Mouse (Mus musculus): Measurements from ENCODE around the gene Gpc3. TPM values are rescaled to one million over a fixed set of nuclear protein-coding genes. Genes with fewer than 3 reads are reported as not detected.

Gpc3 gene
- polyA plus RNA-seq, 1 experiment from 2014 or later: 372 TPM

DNA sequence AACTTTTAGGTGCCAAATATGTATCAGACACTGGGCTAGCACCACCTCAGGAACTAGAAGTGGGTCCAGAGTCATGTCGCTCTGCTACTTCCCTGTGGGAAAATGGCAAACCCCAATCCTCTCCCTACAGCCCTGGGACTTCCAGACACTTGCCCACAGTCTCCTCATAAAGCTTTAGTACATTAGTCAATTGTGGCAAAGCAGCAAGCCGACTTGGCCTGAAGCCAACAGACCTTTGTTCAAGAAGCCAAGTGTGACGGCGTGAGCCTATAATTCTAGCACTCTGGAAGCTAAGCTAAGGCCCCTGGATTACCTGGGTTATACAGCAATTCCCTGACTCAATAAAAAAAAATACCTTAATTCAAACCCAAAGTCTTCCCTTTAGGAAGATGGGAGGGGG is 80.7 kb downstream of the Gpc3 start:
- Histone ChIP-seq H3K9me3 (replicated peaks; ENCODE audit: control insufficient read depth, low read length) (no peaks in the 10 kb centered on the region), H3K4me3 (ENCODE audit: low read length) (no peak overlapping the region), H3K27me3 (ENCODE audit: control insufficient read depth, insufficient read depth, low read length) (no peaks in the 10 kb centered on the region), H3K9ac (ENCODE audit: low read length) (no peak overlapping the region), H3K27ac (ENCODE audit: low read length) (no peak overlapping the region), H3K4me1 (ENCODE audit: control insufficient read depth, insufficient read depth, low read length) (no peaks in the 10 kb centered on the region), H3K36me3 (ENCODE audit: control insufficient read depth, insufficient read depth) (no peaks in the 10 kb centered on the region), H3K4me2 (ENCODE audit: low read depth, low read length) (no peak overlapping the region)
- no peak for ATAC-seq (replicated peaks; ENCODE audit: extremely low read depth, insufficient read depth, low FRiP score)
- 55% methylated on average over 4 of the region's 4 CpGs for WGBS

DNA sequence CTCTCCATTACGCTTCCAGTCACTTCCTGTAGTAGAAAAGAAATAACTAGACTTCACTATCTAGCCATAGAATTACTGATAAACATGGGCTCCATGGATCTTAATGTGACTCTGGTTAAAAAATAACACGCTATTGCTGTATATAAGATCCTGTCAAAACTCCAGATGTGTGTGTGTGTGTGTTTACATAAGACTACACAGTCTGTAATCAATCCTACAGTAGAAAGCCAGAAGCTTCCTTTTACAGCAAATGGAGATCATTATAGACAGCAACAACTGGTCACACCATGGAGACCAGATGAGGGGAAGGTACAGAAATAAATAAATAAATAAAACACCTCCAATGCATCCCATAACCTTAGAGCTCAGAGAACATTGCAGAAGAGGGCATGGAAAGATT is 81.6 kb downstream of the Gpc3 start:
- Histone ChIP-seq H3K9ac (ENCODE audit: low read length) (no peak overlapping the region), H3K27ac (ENCODE audit: low read length) (no peak overlapping the region), H3K4me1 (ENCODE audit: control insufficient read depth, insufficient read depth, low read length) (no peaks in the 10 kb centered on the region), H3K36me3 (ENCODE audit: control insufficient read depth, insufficient read depth) (no peaks in the 10 kb centered on the region), H3K27me3 (ENCODE audit: control insufficient read depth, insufficient read depth, low read length) (no peaks in the 10 kb centered on the region), H3K9me3 (replicated peaks; ENCODE audit: control insufficient read depth, low read length) (no peaks in the 10 kb centered on the region), H3K4me2 (ENCODE audit: low read depth, low read length) (no peak overlapping the region), H3K4me3 (ENCODE audit: low read length) (no peak overlapping the region)
- WGBS: 72% methylated on average over 2 of the region's 2 CpGs
- ATAC-seq (replicated peaks; ENCODE audit: extremely low read depth, insufficient read depth, low FRiP score): no peak

DNA sequence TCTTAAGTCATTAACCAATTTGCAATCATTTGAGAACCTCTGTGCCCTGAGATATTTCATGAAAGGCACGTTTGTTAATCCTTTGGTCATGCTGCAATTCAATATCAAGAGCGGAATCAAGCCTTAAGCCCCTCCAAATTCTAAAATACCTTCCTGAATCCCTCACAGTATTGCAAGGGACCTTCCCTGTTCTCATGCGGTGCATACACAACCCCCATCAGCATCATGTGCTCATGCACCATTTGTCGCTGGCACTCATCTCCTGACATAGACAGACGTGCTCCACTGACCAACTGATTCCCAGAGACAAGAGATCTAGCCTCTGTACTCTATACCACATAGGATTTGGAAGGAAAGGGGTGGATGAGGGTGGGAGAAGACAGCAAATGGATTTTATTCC is 87.7 kb downstream of the Gpc3 start:
- no peak for ATAC-seq (replicated peaks; ENCODE audit: extremely low read depth, insufficient read depth, low FRiP score)
- no peaks in the 10 kb centered on the region for H3K9me3 ChIP-seq (replicated peaks; ENCODE audit: control insufficient read depth, low read length)

DNA sequence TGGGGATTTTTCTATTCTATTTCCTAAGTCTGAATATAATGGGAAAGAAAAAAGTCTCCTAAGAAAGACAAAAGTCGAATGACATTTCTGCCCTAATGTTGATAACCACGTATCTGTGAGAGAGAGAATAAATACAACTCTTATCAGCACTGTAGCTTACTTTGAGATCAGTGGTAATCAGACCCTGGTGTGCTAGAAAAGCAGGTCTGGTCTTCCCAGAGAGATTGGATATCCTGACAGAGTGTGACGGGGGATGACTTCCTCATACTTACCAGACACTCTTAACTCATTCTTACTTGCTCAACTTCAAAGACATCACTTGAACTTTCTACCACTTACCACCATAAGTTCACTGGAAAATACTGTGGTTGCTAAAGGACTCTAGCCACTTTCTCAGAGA is 88.6 kb downstream of the Gpc3 start:
- Histone ChIP-seq H3K36me3 (ENCODE audit: control insufficient read depth, insufficient read depth) (no peaks in the 10 kb centered on the region), H3K4me1 (ENCODE audit: control insufficient read depth, insufficient read depth, low read length) (no peaks in the 10 kb centered on the region), H3K9ac (ENCODE audit: low read length) (no peak overlapping the region), H3K9me3 (replicated peaks; ENCODE audit: control insufficient read depth, low read length) (no peaks in the 10 kb centered on the region), H3K4me2 (ENCODE audit: low read depth, low read length) (no peak overlapping the region), H3K27ac (ENCODE audit: low read length) (no peak overlapping the region), H3K27me3 (ENCODE audit: control insufficient read depth, insufficient read depth, low read length) (no peaks in the 10 kb centered on the region), H3K4me3 (ENCODE audit: low read length) (no peak overlapping the region)
- no peak for ATAC-seq (replicated peaks; ENCODE audit: extremely low read depth, insufficient read depth, low FRiP score)
- WGBS: 42% methylated on average over 3 of the region's 3 CpGs

More for the DNA sequence above, 87.7 kb downstream of the Gpc3 start:
- H3K27ac ChIP-seq (ENCODE audit: low read length): no peak overlapping the region
- H3K36me3 ChIP-seq (ENCODE audit: control insufficient read depth, insufficient read depth): no peaks in the 10 kb centered on the region
- no peak overlapping the region for H3K9ac ChIP-seq (ENCODE audit: low read length)
- H3K4me3 ChIP-seq (ENCODE audit: low read length): no peak overlapping the region
- 72% methylated on average over 5 of the region's 5 CpGs for WGBS
- H3K4me2 ChIP-seq (ENCODE audit: low read depth, low read length): no peak overlapping the region
- no peaks in the 10 kb centered on the region for H3K27me3 ChIP-seq (ENCODE audit: control insufficient read depth, insufficient read depth, low read length)
- no peaks in the 10 kb centered on the region for H3K4me1 ChIP-seq (ENCODE audit: control insufficient read depth, insufficient read depth, low read length)

DNA sequence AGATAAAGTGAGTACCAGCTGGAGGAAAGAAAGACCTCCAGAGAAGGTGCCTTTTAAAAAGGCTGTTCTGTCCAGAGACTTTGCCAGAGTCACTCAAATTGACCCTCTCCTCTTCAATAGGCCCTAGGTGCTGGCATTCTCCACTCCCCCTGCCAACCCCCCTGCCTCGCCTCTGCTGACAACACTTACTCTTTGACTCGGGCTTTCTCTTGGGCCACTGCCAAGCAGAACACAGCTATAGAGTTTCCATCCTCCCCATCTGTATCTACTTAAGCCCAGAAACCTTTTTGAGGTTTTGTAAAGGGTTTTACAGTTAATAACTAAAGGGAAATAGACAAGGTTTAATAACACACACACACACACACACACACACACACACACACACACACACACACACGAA is 99.2 kb downstream of the Gpc3 start:
- no peak overlapping the region; the same call in 1 of the 2 replicates for H3K27ac ChIP-seq (ENCODE audit: low read length)

DNA sequence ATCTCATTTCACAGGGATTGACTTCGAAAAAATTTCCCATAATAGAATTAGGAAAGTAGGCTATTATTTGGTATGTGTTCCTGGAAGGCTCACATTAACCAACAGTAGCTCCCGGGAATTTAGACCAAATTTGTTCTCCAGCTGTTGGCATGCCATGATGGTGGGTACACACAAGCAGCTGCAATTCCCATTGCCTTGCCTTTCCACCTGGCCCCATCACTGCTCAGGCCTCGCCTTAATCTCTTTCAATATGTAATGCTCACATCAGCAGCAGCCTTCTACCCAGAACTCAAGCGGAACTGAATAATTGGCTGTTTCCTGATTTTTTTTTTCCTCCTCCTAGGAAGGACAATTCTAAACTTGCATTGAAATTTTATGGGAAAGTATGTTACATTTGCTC is 102.6 kb downstream of the Gpc3 start:
- H3K27me3 ChIP-seq (ENCODE audit: control insufficient read depth, insufficient read depth, low read length): no peaks in the 10 kb centered on the region
- no peaks in the 10 kb centered on the region for H3K36me3 ChIP-seq (ENCODE audit: control insufficient read depth, insufficient read depth)
- no peak overlapping the region for H3K27ac ChIP-seq (ENCODE audit: low read length)
- H3K4me3 ChIP-seq (ENCODE audit: low read length): no peak overlapping the region
- WGBS: 84% methylated on average over 4 of the region's 4 CpGs
- H3K4me1 ChIP-seq (ENCODE audit: control insufficient read depth, insufficient read depth, low read length): peaks cover 7% of the 10 kb centered on the region; the same call in 1 of the 2 replicates
- H3K9me3 ChIP-seq (replicated peaks; ENCODE audit: control insufficient read depth, low read length): no peaks in the 10 kb centered on the region
- no peak for ATAC-seq (replicated peaks; ENCODE audit: extremely low read depth, insufficient read depth, low FRiP score)
- no peak overlapping the region for H3K4me2 ChIP-seq (ENCODE audit: low read depth, low read length)
- H3K9ac ChIP-seq (ENCODE audit: low read length): no peak overlapping the region

More for the DNA sequence above, 99.2 kb downstream of the Gpc3 start:
- no peaks in the 10 kb centered on the region for H3K36me3 ChIP-seq (ENCODE audit: control insufficient read depth, insufficient read depth)
- H3K9ac ChIP-seq (ENCODE audit: low read length): no peak overlapping the region
- H3K4me3 ChIP-seq (ENCODE audit: low read length): no peak overlapping the region
- ATAC-seq (replicated peaks; ENCODE audit: extremely low read depth, insufficient read depth, low FRiP score): peak; percentile 45; the same call in 1 of the 2 replicates
- H3K4me2 ChIP-seq (ENCODE audit: low read depth, low read length): no peak overlapping the region
- H3K9me3 ChIP-seq (replicated peaks; ENCODE audit: control insufficient read depth, low read length): no peaks in the 10 kb centered on the region
- 30% methylated on average over 3 of the region's 3 CpGs for WGBS
- H3K4me1 ChIP-seq (ENCODE audit: control insufficient read depth, insufficient read depth, low read length): peaks cover 7% of the 10 kb centered on the region; the same call in 1 of the 2 replicates
- no peaks in the 10 kb centered on the region for H3K27me3 ChIP-seq (ENCODE audit: control insufficient read depth, insufficient read depth, low read length)

DNA sequence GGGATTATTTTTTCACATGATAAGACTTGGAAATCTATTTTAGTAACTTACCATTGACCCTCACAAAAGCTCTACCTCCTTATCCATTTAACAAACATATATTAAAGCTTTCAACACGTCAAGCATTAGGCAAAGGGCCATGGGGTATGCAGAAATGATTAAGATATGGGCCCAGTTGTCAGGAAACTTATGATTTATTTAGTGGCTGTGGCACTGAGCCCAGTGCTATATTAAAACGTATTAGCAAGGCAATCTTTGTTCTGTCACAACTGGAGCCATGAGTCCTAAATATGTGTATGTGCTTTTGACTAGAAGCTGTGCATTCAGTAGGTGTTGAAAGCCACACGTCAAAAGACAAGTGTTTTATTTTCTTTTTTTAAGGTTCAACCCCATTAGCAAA is 109.9 kb downstream of the Gpc3 start:
- ATAC-seq (replicated peaks; ENCODE audit: extremely low read depth, insufficient read depth, low FRiP score): no peak; the same call in 1 of the 2 replicates
- no peaks in the 10 kb centered on the region for H3K27me3 ChIP-seq (ENCODE audit: control insufficient read depth, insufficient read depth, low read length)
- peak overlapping the region; percentile 51; the same call in 1 of the 2 replicates for H3K27ac ChIP-seq (ENCODE audit: low read length)
- H3K9ac ChIP-seq (ENCODE audit: low read length): no peak overlapping the region
- no peaks in the 10 kb centered on the region for H3K9me3 ChIP-seq (replicated peaks; ENCODE audit: control insufficient read depth, low read length)
- 21% methylated on average over 3 of the region's 3 CpGs for WGBS
- H3K36me3 ChIP-seq (ENCODE audit: control insufficient read depth, insufficient read depth): no peaks in the 10 kb centered on the region
- no peak overlapping the region for H3K4me2 ChIP-seq (ENCODE audit: low read depth, low read length)
- H3K4me3 ChIP-seq (ENCODE audit: low read length): no peak overlapping the region
- H3K4me1 ChIP-seq (ENCODE audit: control insufficient read depth, insufficient read depth, low read length): peaks cover 3% of the 10 kb centered on the region; the same call in 1 of the 2 replicates

DNA sequence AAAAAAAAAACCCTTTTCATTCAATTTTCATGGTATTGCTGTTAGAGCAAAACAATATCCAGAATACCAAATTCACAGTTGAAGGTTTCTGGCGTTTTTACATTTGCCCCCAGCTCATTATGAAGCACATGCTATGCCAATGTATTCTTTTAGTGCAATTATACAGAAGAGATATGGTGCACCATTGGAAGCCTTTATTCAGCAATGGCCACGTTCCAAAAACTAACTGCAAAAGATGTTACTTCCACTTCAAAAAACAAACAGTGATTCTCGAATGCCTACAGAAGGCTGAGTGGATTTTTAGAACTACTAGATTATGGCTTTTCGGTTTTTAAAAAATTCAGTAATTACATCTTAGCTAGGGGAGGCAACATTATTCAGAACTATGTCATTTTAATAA is 124.3 kb downstream of the Gpc3 start:
- no peaks in the 10 kb centered on the region for H3K4me1 ChIP-seq (ENCODE audit: control insufficient read depth, insufficient read depth, low read length)
- ATAC-seq (replicated peaks; ENCODE audit: extremely low read depth, insufficient read depth, low FRiP score): no peak
- no peak overlapping the region for H3K9ac ChIP-seq (ENCODE audit: low read length)
- no peak overlapping the region for H3K4me3 ChIP-seq (ENCODE audit: low read length)
- WGBS: 66% methylated on average over 4 of the region's 4 CpGs
- no peaks in the 10 kb centered on the region for H3K27me3 ChIP-seq (ENCODE audit: control insufficient read depth, insufficient read depth, low read length)
- H3K4me2 ChIP-seq (ENCODE audit: low read depth, low read length): no peak overlapping the region
- no peaks in the 10 kb centered on the region for H3K9me3 ChIP-seq (replicated peaks; ENCODE audit: control insufficient read depth, low read length)
- H3K36me3 ChIP-seq (ENCODE audit: control insufficient read depth, insufficient read depth): no peaks in the 10 kb centered on the region
- H3K27ac ChIP-seq (ENCODE audit: low read length): no peak overlapping the region

DNA sequence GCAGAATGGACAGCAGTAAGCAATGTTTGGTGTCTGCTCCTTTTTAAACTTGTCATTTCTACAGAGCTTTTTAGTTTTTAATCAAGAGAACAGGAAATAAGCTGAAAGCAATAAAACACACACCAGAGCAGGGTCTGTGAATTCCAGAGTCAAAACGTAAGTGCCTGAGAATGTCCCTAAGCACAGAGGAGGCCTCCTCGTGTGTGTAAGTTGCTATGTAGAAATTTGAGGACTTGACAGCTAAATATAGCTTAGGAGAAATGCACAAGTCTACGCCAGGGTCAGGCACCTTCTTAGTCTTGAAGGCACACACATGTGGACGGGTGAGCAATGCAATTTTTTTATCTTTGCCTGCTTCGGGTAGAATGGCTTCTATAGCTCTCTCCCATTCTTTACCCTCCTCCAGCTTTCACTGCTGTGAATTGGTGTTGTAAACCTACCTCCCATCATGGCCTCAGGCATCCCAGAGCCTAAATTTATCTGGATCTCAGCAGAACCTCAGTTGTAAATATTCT is 158.6 kb downstream of the Gpc3 start:
- Histone ChIP-seq H3K9me3 (replicated peaks; ENCODE audit: control insufficient read depth, low read length) (no peaks in the 10 kb centered on the region), H3K27me3 (ENCODE audit: control insufficient read depth, insufficient read depth, low read length) (no peaks in the 10 kb centered on the region), H3K4me3 (ENCODE audit: low read length) (no peak overlapping the region), H3K4me2 (ENCODE audit: low read depth, low read length) (no peak overlapping the region; the same call in 1 of the 2 replicates), H3K36me3 (ENCODE audit: control insufficient read depth, insufficient read depth) (no peaks in the 10 kb centered on the region), H3K4me1 (ENCODE audit: control insufficient read depth, insufficient read depth, low read length) (0 out of 2 replicates have a peak, but pooled peaks cover 8% of the 10 kb centered on the region), H3K9ac (ENCODE audit: low read length) (no peak overlapping the region), H3K27ac (ENCODE audit: low read length) (peak overlapping the region; percentile 80)
- no peak; the same call in 1 of the 2 replicates for ATAC-seq (replicated peaks; ENCODE audit: extremely low read depth, insufficient read depth, low FRiP score)
- WGBS: 21% methylated on average over 5 of the region's 5 CpGs
